Mouse (Mus musculus) Patski (cell line): ENCODE data around the gene Rnf32. TPM values are rescaled to one million over a fixed set of nuclear protein-coding genes. Genes with fewer than 3 reads are reported as not detected.

Experiments used
- ATAC-seq: fragments of 100-300 bp; one replicate; pipeline ENCODE4 v1.8.0; 2021
- CTCF ChIA-PET: fragments of 350-600 bp; sonication (Branson Sonifier 250); formaldehyde crosslinking; loops from one replicate; lab custom pipeline; 2022; ENCODE audit warnings: inconsistent platforms; lab: Charles Lee
- POLR2A ChIA-PET: fragments of 350-600 bp; sonication (Branson Sonifier 250); formaldehyde crosslinking; loops from one replicate; lab custom pipeline; 2022; ENCODE audit warnings: antibody characterized with exemption, inconsistent platforms; lab: Charles Lee
- DNase-seq: peaks from one replicate; pipeline ENCODE4 v3.0.0-alpha.2; 2011; ENCODE audit warnings: low read depth, low spot score
- H3K27me3 ChIP-seq: fragments of 371-371 bp; one replicate; pipeline ENCODE4 v1.5.1; 2021
- CTCF ChIP-seq: fragments of 100-300 bp; IDR thresholded peaks from one replicate; pipeline ENCODE4 v1.5.1; 2021
- in situ Hi-C: fragments of 300-500 bp; cut with MboI; formaldehyde crosslinking; loops from 3 replicates; pipeline ENCODE4 v1.11.1; 2018; ENCODE audit warnings: low pct_unique_long_range_greater_than_20kb, mixed read lengths
- polyA plus RNA-seq: library from polyadenylated mRNA; unstranded; gene quantifications from one replicate; pipeline ENCODE4 v1.2.3, GENCODE M21; 2021

Gene Rnf32
- polyA plus RNA-seq, result 17.6 TPM

GRCm38 (mm10) chr5:29195570-29196263 is at the start of gene Rnf32:
Gene Rnf32, plus strand, starts transcription at chr5:29195992.
- ChIA-PET POLR2A (interaction anchor here (0.7 to 1.2 kb wide), 2 partner anchors 26 to 865 kb away, joined by 3 read pairs; no protein-coding TSS in a partner anchor), CTCF (interaction anchor here (1.0 to 1.5 kb wide), 4 partner anchors 18 to 75 kb away, joined by 3 to 4 read pairs (median 3); no protein-coding TSS in a partner anchor)
- TF ChIP-seq CTCF, result no peak
- in situ Hi-C loops, result no loop called here
- H3K27me3 ChIP-seq, result no peaks in the 10 kb centered on the region
- DNase-seq (peak; percentile 35), ATAC-seq (peak; percentile 83)

GRCm38 (mm10) chr5:29150146-29150545 is 45.6 kb upstream of the Rnf32 start:
- in situ Hi-C loops, result no loop called here
- H3K27me3 ChIP-seq, result no peaks in the 10 kb centered on the region

GRCm38 (mm10) chr5:29159849-29160248 is 35.9 kb upstream of the Rnf32 start:
- in situ Hi-C loops, result no loop called here
- POLR2A ChIA-PET, result no interaction called here

More at GRCm38 (mm10) chr5:29150146-29150545, 45.6 kb upstream of the Rnf32 start:
- no peak for TF ChIP-seq CTCF
- ATAC-seq (no peak), DNase-seq (no peak)
- POLR2A ChIA-PET, result no interaction called here
- CTCF ChIA-PET, result no interaction called here

GRCm38 (mm10) chr5:29166947-29167346 is 28.8 kb upstream of the Rnf32 start:
- in situ Hi-C loops, result no loop called here
- H3K27me3 ChIP-seq, result no peaks in the 10 kb centered on the region
- ChIA-PET CTCF (no interaction called here), POLR2A (no interaction called here)
- no peak for TF ChIP-seq CTCF
- DNase-seq, result no peak
- no peak for ATAC-seq

More at GRCm38 (mm10) chr5:29159849-29160248, 35.9 kb upstream of the Rnf32 start:
- DNase-seq, result no peak
- no peak for TF ChIP-seq CTCF
- no peak for ATAC-seq
- no peaks in the 10 kb centered on the region for H3K27me3 ChIP-seq
- CTCF ChIA-PET, result no interaction called here

GRCm38 (mm10) chr5:29170193-29170592 is 25.6 kb upstream of the Rnf32 start:
- peak; percentile 50 for DNase-seq
- in situ Hi-C loops, result no loop called here
- ChIA-PET POLR2A (interaction anchor here (0.8 kb wide), 1 partner anchor 26 kb away, joined by 3 read pairs; no protein-coding TSS in a partner anchor), CTCF (interaction anchor here (1.2 to 2.0 kb wide), 4 partner anchors 9 to 25 kb away, joined by 3 to 5 read pairs (median 4); no protein-coding TSS in a partner anchor)
- TF ChIP-seq CTCF, result no peak
- H3K27me3 ChIP-seq, result no peaks in the 10 kb centered on the region
- ATAC-seq, result peak; percentile 78

GRCm38 (mm10) chr5:29171165-29171564 is 24.6 kb upstream of the Rnf32 start:
- ChIA-PET CTCF (interaction anchor here (0.8 to 2.0 kb wide), 3 partner anchors 10 to 24 kb away, joined by 3 to 5 read pairs (median 4); no protein-coding TSS in a partner anchor), POLR2A (interaction anchor here (0.6 to 0.9 kb wide), 2 partner anchors 423 to 1009 kb away, joined by 3 to 4 read pairs; no protein-coding TSS in a partner anchor)
- TF ChIP-seq CTCF, result no peak
- ATAC-seq (peak; percentile 68), DNase-seq (peak; percentile 2)
- H3K27me3 ChIP-seq, result no peaks in the 10 kb centered on the region
- in situ Hi-C loops, result no loop called here

GRCm38 (mm10) chr5:29186798-29187197 is 9.0 kb upstream of the Rnf32 start:
- CTCF ChIA-PET, result no interaction called here
- no peak for TF ChIP-seq CTCF
- in situ Hi-C loops, result no loop called here
- ATAC-seq (no peak), DNase-seq (no peak)
- H3K27me3 ChIP-seq, result no peaks in the 10 kb centered on the region
- POLR2A ChIA-PET, result no interaction called here

GRCm38 (mm10) chr5:29195231-29195569 is 592 bp upstream of the Rnf32 start:
- in situ Hi-C loops, result no loop called here
- ATAC-seq, result peak; percentile 15
- ChIA-PET POLR2A (no interaction called here), CTCF (interaction anchor here (1.0 to 1.5 kb wide), 2 partner anchors 25 to 75 kb away, joined by 3 to 4 read pairs; no protein-coding TSS in a partner anchor)
- no peaks in the 10 kb centered on the region for H3K27me3 ChIP-seq
- no peak for TF ChIP-seq CTCF
- DNase-seq, result no peak

- ChIA-PET CTCF (interaction anchor here (1.1 to 1.3 kb wide), 2 partner anchors 18 to 48 kb away, joined by 3 read pairs; no protein-coding TSS in a partner anchor), POLR2A (interaction anchor here (0.7 to 1.2 kb wide), 2 partner anchors 27 to 865 kb away, joined by 3 read pairs; no protein-coding TSS in a partner anchor)
- in situ Hi-C loops, result no loop called here
- DNase-seq (no peak), ATAC-seq (no peak)
- no peaks in the 10 kb centered on the region for H3K27me3 ChIP-seq
- TF ChIP-seq CTCF, result no peak
Measured at GRCm38 (mm10) chr5:29196264-29196658, 469 bp downstream of the Rnf32 start.

- CTCF ChIA-PET, result interaction anchor here (1.3 kb wide), 1 partner anchor 17 kb away, joined by 3 read pairs; no protein-coding TSS in a partner anchor
- TF ChIP-seq CTCF, result no peak
- ATAC-seq (no peak), DNase-seq (no peak)
- in situ Hi-C loops, result no loop called here
- POLR2A ChIA-PET, result interaction anchor here (1.2 kb wide), 1 partner anchor 27 kb away, joined by 3 read pairs; no protein-coding TSS in a partner anchor
- H3K27me3 ChIP-seq, result no peaks in the 10 kb centered on the region
Measured at GRCm38 (mm10) chr5:29197187-29197586, 1.4 kb downstream of the Rnf32 start.
